Mouse (Mus musculus): ENCODE measurements at regions not wholly inside any gene's neighbourhood (a gene's known extent, or its start where the extent isn't known, plus 50 kb on each side); places are given as distances from the start of the nearest gene placed in this dataset.

- TF ChIP-seq FLI1 (IDR thresholded peaks at IDR 0.05; ENCODE audit: low read length) (no peak), GATA1 (IDR thresholded peaks at IDR 0.05; ENCODE audit: borderline replicate concordance, low read length) (no peak)
- H3K4me3 ChIP-seq (replicated peaks), result no peak overlapping the region
- H3K4me1 ChIP-seq, result peaks cover 51% of the 10 kb centered on the region
- no peaks in the 10 kb centered on the region for H3K36me3 ChIP-seq (replicated peaks; ENCODE audit: low read length)
- no peaks in the 10 kb centered on the region for H3K9me3 ChIP-seq
- peaks cover 21% of the 10 kb centered on the region for H3K27me3 ChIP-seq (replicated peaks)
Observed at GRCm38 (mm10) chr7:90030486-90031250, 49.9 kb upstream of the Eed start.

DNA sequence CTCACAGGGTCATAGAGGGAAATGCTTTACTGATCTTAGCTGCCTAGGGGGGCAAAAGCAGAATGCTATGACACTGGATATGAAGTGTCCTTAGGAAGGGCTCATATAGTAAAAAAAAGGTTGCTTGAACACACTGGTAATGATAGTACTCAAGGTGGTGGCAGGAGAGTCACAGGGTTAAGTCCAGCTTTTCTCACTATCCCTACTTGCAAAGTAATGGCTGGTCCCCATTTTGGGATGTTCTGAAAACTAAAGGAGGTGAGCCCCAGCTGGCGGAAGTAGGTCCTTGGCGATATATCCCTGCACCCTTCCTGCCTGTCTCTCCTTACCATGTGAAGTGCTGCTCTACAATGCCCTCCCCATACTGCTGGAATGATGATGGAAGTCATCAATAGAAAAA is 52.3 kb upstream of the Eed start:
- Histone ChIP-seq H3K4me3 (replicated peaks) (no peak overlapping the region), H3K36me3 (replicated peaks; ENCODE audit: low read length) (no peaks in the 10 kb centered on the region), H3K27me3 (replicated peaks) (peaks cover 26% of the 10 kb centered on the region), H3K9me3 (no peaks in the 10 kb centered on the region), H3K4me1 (peaks cover 40% of the 10 kb centered on the region)
- no peak for TF ChIP-seq FLI1 (IDR thresholded peaks at IDR 0.05; ENCODE audit: low read length)
- TF ChIP-seq GATA1 (IDR thresholded peaks at IDR 0.05; ENCODE audit: borderline replicate concordance, low read length), result no peak

DNA sequence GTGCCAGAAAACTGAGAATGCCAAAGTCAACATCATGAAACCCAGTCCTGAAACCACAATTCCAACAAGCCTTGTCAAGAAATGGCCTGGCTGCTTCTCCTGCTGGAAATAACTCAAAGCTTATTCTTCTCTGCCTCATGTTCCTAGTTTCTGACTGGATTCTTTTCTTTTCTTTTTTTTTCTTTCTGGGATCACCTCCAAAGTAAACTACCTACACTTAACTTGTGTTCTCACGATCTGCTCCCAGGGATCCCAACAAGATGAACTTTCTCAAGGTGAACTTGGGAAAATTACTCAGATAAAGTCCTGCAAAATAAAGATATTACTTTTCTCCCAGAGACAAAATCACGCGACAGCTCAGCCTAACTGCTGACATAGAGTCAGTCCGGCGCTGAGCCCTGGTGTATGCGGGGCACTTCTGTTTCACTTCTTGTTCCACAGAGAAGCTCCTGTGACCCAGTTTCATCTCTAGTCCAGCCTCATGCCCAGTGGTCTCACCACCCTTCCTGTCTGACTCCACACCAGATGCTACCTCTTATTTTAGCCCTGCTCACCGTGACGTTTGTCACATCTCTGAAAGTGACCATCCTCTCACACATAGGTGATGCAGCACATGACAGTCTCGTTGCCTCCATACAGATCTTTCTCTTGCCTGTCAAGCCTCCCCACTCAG is 53.0 kb upstream of the Eed start:
- H3K27me3 ChIP-seq (replicated peaks), result peaks cover 26% of the 10 kb centered on the region
- peak overlapping the region; percentile 34 for H3K4me3 ChIP-seq (replicated peaks)
- peaks cover 38% of the 10 kb centered on the region for H3K4me1 ChIP-seq
- H3K9me3 ChIP-seq, result no peaks in the 10 kb centered on the region
- TF ChIP-seq FLI1 (IDR thresholded peaks at IDR 0.05; ENCODE audit: low read length), result no peak
- H3K36me3 ChIP-seq (replicated peaks; ENCODE audit: low read length), result no peaks in the 10 kb centered on the region

DNA sequence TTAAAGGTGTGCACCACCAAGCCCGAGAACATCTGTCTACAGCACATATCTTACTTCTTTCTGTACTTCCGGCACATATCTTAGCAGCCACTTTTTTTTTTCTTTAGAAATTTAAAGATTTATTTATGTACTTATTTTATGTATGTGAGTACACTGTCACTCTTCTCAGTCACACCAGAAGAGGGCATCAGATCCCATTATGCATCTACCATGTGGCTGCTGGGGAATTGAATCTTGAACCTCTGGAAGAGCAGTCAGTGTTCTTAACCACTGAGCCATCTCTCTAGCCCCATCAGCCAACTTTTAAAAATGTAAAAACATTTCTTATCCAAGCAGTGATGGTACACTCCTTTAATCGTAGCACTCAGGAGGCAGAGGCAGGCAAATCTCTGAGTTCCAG is 53.7 kb upstream of the Eed start:
- no peak for TF ChIP-seq FLI1 (IDR thresholded peaks at IDR 0.05; ENCODE audit: low read length)
- no peak for TF ChIP-seq GATA1 (IDR thresholded peaks at IDR 0.05; ENCODE audit: borderline replicate concordance, low read length)
- H3K36me3 ChIP-seq (replicated peaks; ENCODE audit: low read length), result no peaks in the 10 kb centered on the region
- peaks cover 30% of the 10 kb centered on the region for H3K4me1 ChIP-seq
- H3K4me3 ChIP-seq (replicated peaks), result no peak overlapping the region
- H3K27me3 ChIP-seq (replicated peaks), result peaks cover 26% of the 10 kb centered on the region
- H3K9me3 ChIP-seq, result no peaks in the 10 kb centered on the region

GRCm38 (mm10) chr7:90035396-90035795 is 54.6 kb upstream of the Eed start:
- peaks cover 26% of the 10 kb centered on the region for H3K27me3 ChIP-seq (replicated peaks)
- H3K4me1 ChIP-seq, result peaks cover 21% of the 10 kb centered on the region
- TF ChIP-seq GATA1 (IDR thresholded peaks at IDR 0.05; ENCODE audit: borderline replicate concordance, low read length) (no peak), FLI1 (IDR thresholded peaks at IDR 0.05; ENCODE audit: low read length) (no peak)
- no peaks in the 10 kb centered on the region for H3K9me3 ChIP-seq
- H3K4me3 ChIP-seq (replicated peaks), result no peak overlapping the region
- H3K36me3 ChIP-seq (replicated peaks; ENCODE audit: low read length), result no peaks in the 10 kb centered on the region

GRCm38 (mm10) chr7:90037736-90038135 is 57.0 kb upstream of the Eed start:
- TF ChIP-seq GATA1 (IDR thresholded peaks at IDR 0.05; ENCODE audit: borderline replicate concordance, low read length) (no peak), FLI1 (IDR thresholded peaks at IDR 0.05; ENCODE audit: low read length) (no peak)
- no peaks in the 10 kb centered on the region for H3K36me3 ChIP-seq (replicated peaks; ENCODE audit: low read length)
- no peaks in the 10 kb centered on the region for H3K9me3 ChIP-seq
- H3K4me1 ChIP-seq, result peaks cover 35% of the 10 kb centered on the region
- no peak overlapping the region for H3K4me3 ChIP-seq (replicated peaks)
- H3K27me3 ChIP-seq (replicated peaks), result peaks cover 18% of the 10 kb centered on the region

GRCm38 (mm10) chr7:90039504-90039903 is 58.7 kb upstream of the Eed start:
- TF ChIP-seq GATA1 (IDR thresholded peaks at IDR 0.05; ENCODE audit: borderline replicate concordance, low read length) (no peak), FLI1 (IDR thresholded peaks at IDR 0.05; ENCODE audit: low read length) (no peak)
- H3K36me3 ChIP-seq (replicated peaks; ENCODE audit: low read length), result no peaks in the 10 kb centered on the region
- H3K4me1 ChIP-seq, result peaks cover 27% of the 10 kb centered on the region
- H3K9me3 ChIP-seq, result no peaks in the 10 kb centered on the region
- H3K4me3 ChIP-seq (replicated peaks), result no peak overlapping the region
- H3K27me3 ChIP-seq (replicated peaks), result peaks cover 5% of the 10 kb centered on the region

- Histone ChIP-seq H3K4me1 (peaks cover 27% of the 10 kb centered on the region), H3K36me3 (replicated peaks; ENCODE audit: low read length) (no peaks in the 10 kb centered on the region), H3K9me3 (no peaks in the 10 kb centered on the region), H3K4me3 (replicated peaks) (no peak overlapping the region), H3K27me3 (replicated peaks) (peaks cover 5% of the 10 kb centered on the region)
- TF ChIP-seq FLI1 (IDR thresholded peaks at IDR 0.05; ENCODE audit: low read length), result no peak
- no peak for TF ChIP-seq GATA1 (IDR thresholded peaks at IDR 0.05; ENCODE audit: borderline replicate concordance, low read length)
Observed at GRCm38 (mm10) chr7:90040581-90041340, 60.0 kb upstream of the Eed start.

DNA sequence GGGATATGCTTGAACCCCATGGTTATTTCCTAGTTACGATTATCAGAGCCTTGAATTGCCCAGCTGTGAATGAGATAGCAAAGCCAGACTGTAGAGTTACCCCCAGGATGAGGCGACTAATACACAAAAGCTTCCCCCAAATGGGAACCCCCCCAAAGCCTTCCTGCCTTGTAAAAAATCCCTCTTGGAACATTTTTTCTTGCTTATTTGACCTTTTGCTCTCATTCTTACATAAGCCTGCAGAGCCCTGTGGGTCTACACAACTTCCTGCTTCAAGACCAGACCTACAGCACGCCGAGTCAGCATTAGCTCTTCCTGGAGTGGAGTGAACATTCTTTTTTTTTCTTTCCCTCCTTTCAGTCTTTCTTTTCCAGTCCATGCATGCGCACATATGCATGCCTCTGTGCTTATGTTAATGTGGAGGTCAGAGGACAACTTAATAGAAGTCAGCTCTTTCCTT is 60.8 kb upstream of the Eed start:
- Histone ChIP-seq H3K4me1 (peaks cover 27% of the 10 kb centered on the region), H3K4me3 (replicated peaks) (peak overlapping the region; percentile 53), H3K9me3 (no peaks in the 10 kb centered on the region), H3K27me3 (replicated peaks) (peaks cover 2% of the 10 kb centered on the region), H3K36me3 (replicated peaks; ENCODE audit: low read length) (no peaks in the 10 kb centered on the region)
- no peak for TF ChIP-seq GATA1 (IDR thresholded peaks at IDR 0.05; ENCODE audit: borderline replicate concordance, low read length)
- no peak for TF ChIP-seq FLI1 (IDR thresholded peaks at IDR 0.05; ENCODE audit: low read length)

- TF ChIP-seq GATA1 (IDR thresholded peaks at IDR 0.05; ENCODE audit: borderline replicate concordance, low read length) (no peak), FLI1 (IDR thresholded peaks at IDR 0.05; ENCODE audit: low read length) (no peak)
- H3K9me3 ChIP-seq, result no peaks in the 10 kb centered on the region
- no peaks in the 10 kb centered on the region for H3K27me3 ChIP-seq (replicated peaks)
- peaks cover 27% of the 10 kb centered on the region for H3K4me1 ChIP-seq
- H3K36me3 ChIP-seq (replicated peaks; ENCODE audit: low read length), result no peaks in the 10 kb centered on the region
- H3K4me3 ChIP-seq (replicated peaks), result peak overlapping the region; percentile 80
Observed at GRCm38 (mm10) chr7:90042364-90042763, 61.6 kb upstream of the Eed start.
